Mouse (Mus musculus): ENCODE measurements at regions not wholly inside any gene's neighbourhood (a gene's known extent, or its start where the extent isn't known, plus 50 kb on each side); places are given as distances from the start of the nearest gene placed in this dataset.

GRCm38 (mm10) chr11:19533701-19534100 is 390.5 kb upstream of the Spred2 start:
- TF ChIP-seq POLR2A (IDR thresholded peaks at IDR 0.05; ENCODE audit: borderline replicate concordance, control insufficient read depth, low read depth, low read length) = no peak
- TF ChIP-seq CTCF (IDR thresholded peaks at IDR 0.05; ENCODE audit: control insufficient read depth, insufficient read depth, low read length) = no peak
